Mouse (Mus musculus) right cerebral cortex, postnatal 14 days (tissue): ENCODE measurements at regions not wholly inside any gene's neighbourhood (a gene's known extent, or its start where the extent isn't known, plus 50 kb on each side); places are given as distances from the start of the nearest gene placed in this dataset.
"Not testable (repeated sequence)": the region's sequence is repeated elsewhere in the genome, so short reads cannot be mapped to it uniquely, and the experiment has no call there.

ENCODE experiments used
- DNase-seq: peaks from one replicate; pipeline ENCODE4 v3.0.0; 2022

GRCm38 (mm10) chr15:38410462-38410861 is 985.1 kb downstream of the 4930447A16Rik start:
- DNase-seq = no peak

- DNase-seq = no peak
Measured at GRCm38 (mm10) chr15:38412481-38412880, 987.1 kb downstream of the 4930447A16Rik start.

GRCm38 (mm10) chr15:38413329-38413728 is 988.0 kb downstream of the 4930447A16Rik start:
- DNase-seq = no peak

GRCm38 (mm10) chr15:38414318-38415090 is 989.1 kb downstream of the 4930447A16Rik start:
- no peak for DNase-seq

DNA sequence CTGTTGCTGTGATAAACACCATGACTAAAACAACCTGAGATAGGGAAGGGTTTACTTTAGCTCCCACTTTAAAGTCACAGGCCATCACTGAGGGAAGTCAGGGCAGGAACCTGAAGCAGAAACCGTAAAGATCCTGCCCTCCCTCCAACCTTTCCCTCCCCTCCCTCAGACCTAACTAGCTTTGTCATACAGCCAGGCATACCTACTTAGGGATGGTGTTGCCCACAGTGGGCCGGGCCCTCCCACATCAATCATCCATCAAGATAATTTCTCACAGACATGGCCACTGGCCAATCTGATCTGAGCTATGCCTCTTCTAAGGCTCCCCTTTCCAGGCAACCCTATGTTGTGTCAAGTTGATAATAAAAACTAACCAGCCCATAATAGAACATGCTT is 989.7 kb downstream of the 4930447A16Rik start:
- no peak for DNase-seq

- DNase-seq = no peak
Measured at GRCm38 (mm10) chr15:38419621-38420020, 994.3 kb downstream of the 4930447A16Rik start.

GRCm38 (mm10) chr15:38420784-38421183 is 995.4 kb downstream of the 4930447A16Rik start:
- DNase-seq = no peak

GRCm38 (mm10) chr15:38422741-38423140 is 997.4 kb downstream of the 4930447A16Rik start:
- no peak for DNase-seq

GRCm38 (mm10) chr15:38425506-38425905 is 1000.2 kb downstream of the 4930447A16Rik start:
- DNase-seq = no peak

GRCm38 (mm10) chr15:38427966-38428365 is 1002.6 kb downstream of the 4930447A16Rik start:
- DNase-seq = no peak

GRCm38 (mm10) chr15:38431668-38432067 is 1006.3 kb downstream of the 4930447A16Rik start:
- DNase-seq = no peak

DNA sequence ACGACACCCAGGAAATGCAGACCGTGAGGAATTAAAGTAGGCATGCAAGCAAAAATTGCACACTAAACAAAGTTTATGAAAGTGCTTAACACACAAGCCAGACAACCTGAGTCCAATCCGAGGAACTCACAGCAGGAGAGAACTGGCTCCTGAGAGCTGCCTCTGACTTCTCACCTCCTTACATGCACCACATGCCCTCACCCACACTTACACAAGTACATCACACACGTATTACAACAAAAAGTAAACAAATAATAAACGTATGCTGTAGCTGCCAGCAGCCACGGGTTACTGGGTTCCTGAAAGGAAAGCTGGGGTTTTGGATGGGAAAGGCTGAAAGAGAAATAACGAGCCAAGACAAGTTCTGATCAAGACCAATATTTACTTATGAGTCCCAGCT is 1008.0 kb downstream of the 4930447A16Rik start:
- no peak for DNase-seq

- DNase-seq = not testable (repeated sequence)
Measured at GRCm38 (mm10) chr15:38434239-38434638, 1008.9 kb downstream of the 4930447A16Rik start.
